Mouse (Mus musculus): Measurements from ENCODE around the gene Sde2. TPM values are rescaled to one million over a fixed set of nuclear protein-coding genes. Genes with fewer than 3 reads are reported as not detected.
A peak's percentile ranks its signal among the peaks of the same experiment; 100 is the strongest.

Gene Sde2
- polyA plus RNA-seq, 1 experiment from 2014 or later = 28.6 TPM

GRCm38 (mm10) chr1:180813885-180814740 is 36.8 kb upstream of the Sde2 start, which contains the start of gene H3f3a:
H3f3a (minus strand) TSS chr1:180813943.
- peak; percentile 77 for ATAC-seq (replicated peaks; ENCODE audit: extremely low read depth, insufficient read depth, low FRiP score)
- 2% methylated on average over 52 of the region's 69 CpGs for WGBS
- H3K4me2 ChIP-seq (ENCODE audit: low read depth, low read length) = peak within 1 kb of the TSS; percentile 75

GRCm38 (mm10) chr1:180815371-180816024 is 35.4 kb upstream of the Sde2 start:
- H3K36me3 ChIP-seq (ENCODE audit: control insufficient read depth, insufficient read depth) = peaks cover 1% of the 10 kb centered on the region; the same call in 1 of the 2 replicates
- H3K4me2 ChIP-seq (ENCODE audit: low read depth, low read length) = no peak overlapping the region
- no peaks in the 10 kb centered on the region for H3K9me3 ChIP-seq (replicated peaks; ENCODE audit: control insufficient read depth, low read length)
- peaks cover 10% of the 10 kb centered on the region for H3K4me1 ChIP-seq (ENCODE audit: control insufficient read depth, insufficient read depth, low read length)
- no peak for ATAC-seq (replicated peaks; ENCODE audit: extremely low read depth, insufficient read depth, low FRiP score)
- WGBS = 64% methylated on average over 12 of the region's 12 CpGs
- H3K27ac ChIP-seq (ENCODE audit: low read length) = no peak overlapping the region
- H3K9ac ChIP-seq (ENCODE audit: low read length) = no peak overlapping the region
- no peaks in the 10 kb centered on the region for H3K27me3 ChIP-seq (ENCODE audit: control insufficient read depth, insufficient read depth, low read length)
- no peak overlapping the region for H3K4me3 ChIP-seq (ENCODE audit: low read length)

More at GRCm38 (mm10) chr1:180813885-180814740, 36.8 kb upstream of the Sde2 start, which contains the start of gene H3f3a:
- Histone ChIP-seq H3K9me3 (replicated peaks; ENCODE audit: control insufficient read depth, low read length) (no peaks in the 10 kb centered on the region), H3K36me3 (ENCODE audit: control insufficient read depth, insufficient read depth) (peaks cover 7% of the 10 kb centered on the region), H3K27me3 (ENCODE audit: control insufficient read depth, insufficient read depth, low read length) (no peaks in the 10 kb centered on the region), H3K4me1 (ENCODE audit: control insufficient read depth, insufficient read depth, low read length) (peaks cover 17% of the 10 kb centered on the region), H3K9ac (ENCODE audit: low read length) (peak within 1 kb of the TSS; percentile 99), H3K27ac (ENCODE audit: low read length) (peak within 1 kb of the TSS; percentile 99), H3K4me3 (ENCODE audit: low read length) (peak within 1 kb of the TSS; percentile 95)

GRCm38 (mm10) chr1:180818000-180818399 is 32.9 kb upstream of the Sde2 start:
- Histone ChIP-seq H3K4me1 (ENCODE audit: control insufficient read depth, insufficient read depth, low read length) (peaks cover 4% of the 10 kb centered on the region), H3K27ac (ENCODE audit: low read length) (no peak overlapping the region), H3K4me3 (ENCODE audit: low read length) (no peak overlapping the region), H3K36me3 (ENCODE audit: control insufficient read depth, insufficient read depth) (no peaks in the 10 kb centered on the region), H3K9me3 (replicated peaks; ENCODE audit: control insufficient read depth, low read length) (no peaks in the 10 kb centered on the region), H3K27me3 (ENCODE audit: control insufficient read depth, insufficient read depth, low read length) (no peaks in the 10 kb centered on the region), H3K9ac (ENCODE audit: low read length) (no peak overlapping the region), H3K4me2 (ENCODE audit: low read depth, low read length) (no peak overlapping the region)
- WGBS = 73% methylated on average over 2 of the region's 2 CpGs
- ATAC-seq (replicated peaks; ENCODE audit: extremely low read depth, insufficient read depth, low FRiP score) = no peak

- H3K4me2 ChIP-seq (ENCODE audit: low read depth, low read length) = no peak overlapping the region
- ATAC-seq (replicated peaks; ENCODE audit: extremely low read depth, insufficient read depth, low FRiP score) = no peak
- H3K9me3 ChIP-seq (replicated peaks; ENCODE audit: control insufficient read depth, low read length) = no peaks in the 10 kb centered on the region
- WGBS = 88% methylated on average over 6 of the region's 6 CpGs
- H3K27ac ChIP-seq (ENCODE audit: low read length) = no peak overlapping the region
- H3K27me3 ChIP-seq (ENCODE audit: control insufficient read depth, insufficient read depth, low read length) = no peaks in the 10 kb centered on the region
- no peak overlapping the region for H3K4me3 ChIP-seq (ENCODE audit: low read length)
- no peak overlapping the region for H3K9ac ChIP-seq (ENCODE audit: low read length)
- no peaks in the 10 kb centered on the region for H3K36me3 ChIP-seq (ENCODE audit: control insufficient read depth, insufficient read depth)
- 0 out of 2 replicates have a peak, but pooled peaks cover 2% of the 10 kb centered on the region for H3K4me1 ChIP-seq (ENCODE audit: control insufficient read depth, insufficient read depth, low read length)
Observed at GRCm38 (mm10) chr1:180821101-180821500, 29.8 kb upstream of the Sde2 start.

- Histone ChIP-seq H3K9ac (ENCODE audit: low read length) (no peak overlapping the region), H3K27me3 (ENCODE audit: control insufficient read depth, insufficient read depth, low read length) (no peaks in the 10 kb centered on the region), H3K9me3 (replicated peaks; ENCODE audit: control insufficient read depth, low read length) (0 out of 2 replicates have a peak, but pooled peaks cover 2% of the 10 kb centered on the region), H3K27ac (ENCODE audit: low read length) (no peak overlapping the region), H3K4me2 (ENCODE audit: low read depth, low read length) (no peak overlapping the region), H3K4me3 (ENCODE audit: low read length) (no peak overlapping the region), H3K36me3 (ENCODE audit: control insufficient read depth, insufficient read depth) (no peaks in the 10 kb centered on the region), H3K4me1 (ENCODE audit: control insufficient read depth, insufficient read depth, low read length) (0 out of 2 replicates have a peak, but pooled peaks cover 2% of the 10 kb centered on the region)
- no peak for ATAC-seq (replicated peaks; ENCODE audit: extremely low read depth, insufficient read depth, low FRiP score)
- WGBS = 84% methylated on average over 5 of the region's 5 CpGs
Observed at GRCm38 (mm10) chr1:180822276-180822675, 28.7 kb upstream of the Sde2 start.

GRCm38 (mm10) chr1:180823716-180824115 is 27.2 kb upstream of the Sde2 start:
- Histone ChIP-seq H3K36me3 (ENCODE audit: control insufficient read depth, insufficient read depth) (no peaks in the 10 kb centered on the region), H3K9ac (ENCODE audit: low read length) (no peak overlapping the region), H3K4me3 (ENCODE audit: low read length) (no peak overlapping the region), H3K4me1 (ENCODE audit: control insufficient read depth, insufficient read depth, low read length) (0 out of 2 replicates have a peak, but pooled peaks cover 2% of the 10 kb centered on the region), H3K27me3 (ENCODE audit: control insufficient read depth, insufficient read depth, low read length) (no peaks in the 10 kb centered on the region), H3K9me3 (replicated peaks; ENCODE audit: control insufficient read depth, low read length) (0 out of 2 replicates have a peak, but pooled peaks cover 2% of the 10 kb centered on the region), H3K27ac (ENCODE audit: low read length) (no peak overlapping the region), H3K4me2 (ENCODE audit: low read depth, low read length) (no peak overlapping the region)
- no peak for ATAC-seq (replicated peaks; ENCODE audit: extremely low read depth, insufficient read depth, low FRiP score)
- WGBS = 73% methylated on average over 3 of the region's 3 CpGs

- Histone ChIP-seq H3K36me3 (ENCODE audit: control insufficient read depth, insufficient read depth) (no peaks in the 10 kb centered on the region), H3K4me1 (ENCODE audit: control insufficient read depth, insufficient read depth, low read length) (peaks cover 4% of the 10 kb centered on the region), H3K4me3 (ENCODE audit: low read length) (no peak overlapping the region), H3K27ac (ENCODE audit: low read length) (no peak overlapping the region), H3K4me2 (ENCODE audit: low read depth, low read length) (0 out of 2 replicates have a peak overlapping the region, but pooled peaks have one; percentile 6), H3K9ac (ENCODE audit: low read length) (peak overlapping the region; percentile 11; the same call in 1 of the 2 replicates), H3K9me3 (replicated peaks; ENCODE audit: control insufficient read depth, low read length) (0 out of 2 replicates have a peak, but pooled peaks cover 2% of the 10 kb centered on the region), H3K27me3 (ENCODE audit: control insufficient read depth, insufficient read depth, low read length) (no peaks in the 10 kb centered on the region)
- ATAC-seq (replicated peaks; ENCODE audit: extremely low read depth, insufficient read depth, low FRiP score) = no peak
- WGBS = 67% methylated on average over 3 of the region's 3 CpGs
Observed at GRCm38 (mm10) chr1:180824721-180825120, 26.2 kb upstream of the Sde2 start.

- ATAC-seq (replicated peaks; ENCODE audit: extremely low read depth, insufficient read depth, low FRiP score) = no peak
- 82% methylated on average over 4 of the region's 4 CpGs for WGBS
Observed at GRCm38 (mm10) chr1:180826634-180827033, 24.3 kb upstream of the Sde2 start.

More at GRCm38 (mm10) chr1:180826634-180827033, 24.3 kb upstream of the Sde2 start:
- peaks cover 15% of the 10 kb centered on the region for H3K4me1 ChIP-seq (ENCODE audit: control insufficient read depth, insufficient read depth, low read length)
- H3K9ac ChIP-seq (ENCODE audit: low read length) = no peak overlapping the region
- no peak overlapping the region for H3K27ac ChIP-seq (ENCODE audit: low read length)
- no peaks in the 10 kb centered on the region for H3K36me3 ChIP-seq (ENCODE audit: control insufficient read depth, insufficient read depth)
- no peak overlapping the region for H3K4me3 ChIP-seq (ENCODE audit: low read length)
- no peaks in the 10 kb centered on the region for H3K27me3 ChIP-seq (ENCODE audit: control insufficient read depth, insufficient read depth, low read length)
- 0 out of 2 replicates have a peak, but pooled peaks cover 2% of the 10 kb centered on the region for H3K9me3 ChIP-seq (replicated peaks; ENCODE audit: control insufficient read depth, low read length)
- H3K4me2 ChIP-seq (ENCODE audit: low read depth, low read length) = no peak overlapping the region
